Mouse (Mus musculus): ENCODE measurements around the gene Pvalb.
A peak's percentile ranks its signal among the peaks of the same experiment; 100 is the strongest.

Gene Pvalb

GRCm38 (mm10) chr15:78206312-78206711 lies at the start of gene Pvalb:
Pvalb (minus strand) TSS chr15:78206400.
- DNase-seq (ENCODE audit: low read depth, low spot score): no peak

- peak; percentile 94 for DNase-seq (ENCODE audit: low read depth, low spot score)
Observed at GRCm38 (mm10) chr15:78254751-78255150, 48.6 kb upstream of the Pvalb start.

GRCm38 (mm10) chr15:78248410-78248809 lies 42.2 kb upstream of the Pvalb start:
- DNase-seq (ENCODE audit: low read depth, low spot score): no peak

GRCm38 (mm10) chr15:78247659-78248058 lies 41.5 kb upstream of the Pvalb start:
- DNase-seq (ENCODE audit: low read depth, low spot score): no peak

GRCm38 (mm10) chr15:78246143-78247116 lies 40.2 kb upstream of the Pvalb start:
- DNase-seq (ENCODE audit: low read depth, low spot score): no peak

GRCm38 (mm10) chr15:78244695-78245492 lies 38.7 kb upstream of the Pvalb start, which contains the start of gene Ncf4:
Ncf4 (plus strand) TSS chr15:78244801.
- DNase-seq (ENCODE audit: low read depth, low spot score): no peak

- DNase-seq (ENCODE audit: low read depth, low spot score): no peak
Observed at GRCm38 (mm10) chr15:78243774-78244173, 37.6 kb upstream of the Pvalb start.

GRCm38 (mm10) chr15:78243061-78243460 lies 36.9 kb upstream of the Pvalb start:
- DNase-seq (ENCODE audit: low read depth, low spot score): no peak

GRCm38 (mm10) chr15:78241335-78241734 lies 35.1 kb upstream of the Pvalb start:
- DNase-seq (ENCODE audit: low read depth, low spot score): no peak

- DNase-seq (ENCODE audit: low read depth, low spot score): no peak
Observed at GRCm38 (mm10) chr15:78239956-78240617, 33.9 kb upstream of the Pvalb start.

GRCm38 (mm10) chr15:78239453-78239852 lies 33.3 kb upstream of the Pvalb start:
- peak; percentile 89 for DNase-seq (ENCODE audit: low read depth, low spot score)

- peak; percentile 30 for DNase-seq (ENCODE audit: low read depth, low spot score)
Observed at GRCm38 (mm10) chr15:78234823-78235509, 28.8 kb upstream of the Pvalb start.

GRCm38 (mm10) chr15:78231346-78232331 lies 25.4 kb upstream of the Pvalb start:
- DNase-seq (ENCODE audit: low read depth, low spot score): peak; percentile 18

GRCm38 (mm10) chr15:78227816-78228215 lies 21.6 kb upstream of the Pvalb start:
- DNase-seq (ENCODE audit: low read depth, low spot score): no peak

GRCm38 (mm10) chr15:78215269-78215668 lies 9.1 kb upstream of the Pvalb start:
- no peak for DNase-seq (ENCODE audit: low read depth, low spot score)

- DNase-seq (ENCODE audit: low read depth, low spot score): no peak
Observed at GRCm38 (mm10) chr15:78211367-78211766, 5.2 kb upstream of the Pvalb start.

GRCm38 (mm10) chr15:78210203-78210602 lies 4.0 kb upstream of the Pvalb start:
- no peak for DNase-seq (ENCODE audit: low read depth, low spot score)

GRCm38 (mm10) chr15:78205192-78205591 lies 1.0 kb downstream of the Pvalb start:
- peak; percentile 61 for DNase-seq (ENCODE audit: low read depth, low spot score)

- peak; percentile 65 for DNase-seq (ENCODE audit: low read depth, low spot score)
Observed at GRCm38 (mm10) chr15:78204053-78204847, 1.9 kb downstream of the Pvalb start.
